Mouse (Mus musculus) lung, postnatal 25 days (tissue): ENCODE measurements around the gene Gm21750.
"Not testable (repeated sequence)": the region's sequence is repeated elsewhere in the genome, so short reads cannot be mapped to it uniquely, and the experiment has no call there.

ENCODE experiments used
- DNase-seq: peaks from one replicate; pipeline ENCODE4 v3.0.0; 2022; ENCODE audit warnings: low spot score

Gene Gm21750

DNA sequence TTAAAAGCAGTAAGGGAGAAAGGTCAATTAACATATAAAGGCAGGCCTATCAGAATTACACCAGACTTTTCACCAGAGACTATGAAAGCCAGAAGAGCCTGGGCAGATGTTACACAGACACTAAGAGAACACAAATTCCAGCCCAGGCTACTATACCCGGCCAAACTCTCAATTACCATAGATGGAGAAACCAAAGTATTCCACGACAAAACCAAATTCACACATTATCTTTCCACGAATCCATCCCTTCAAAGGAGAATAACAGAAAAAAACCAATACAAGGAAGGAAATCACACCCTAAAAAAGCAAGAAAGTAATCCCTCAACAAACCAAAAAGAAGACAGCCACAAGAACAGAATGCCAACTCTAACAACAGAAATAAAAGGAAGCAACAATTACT lies at the start of gene Gm21750:
Gene Gm21750 (plus strand): TSS at position 301 of the 400 bp plus-strand sequence.
- DNase-seq: not testable (repeated sequence)

DNA sequence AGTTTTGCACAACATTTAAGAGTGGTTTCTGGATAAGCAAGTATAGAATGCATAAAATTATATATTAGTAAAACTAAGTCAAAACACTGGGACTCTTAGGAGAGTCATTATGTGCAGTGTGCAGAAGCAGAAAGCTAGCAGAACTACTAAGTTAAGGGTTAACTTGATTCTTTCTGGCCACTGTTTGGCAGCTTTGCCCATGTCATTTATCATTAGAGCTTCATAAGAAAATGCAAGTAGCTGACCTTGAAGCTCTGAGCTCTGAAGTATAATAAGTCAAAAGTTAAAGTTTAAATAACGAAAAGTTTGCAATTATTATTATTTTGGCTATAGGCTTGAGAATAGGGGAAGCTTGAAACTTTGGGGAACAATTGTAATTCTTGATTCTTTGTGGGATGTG lies 46.1 kb upstream of the Gm21750 start:
- DNase-seq: not testable (repeated sequence)

DNA sequence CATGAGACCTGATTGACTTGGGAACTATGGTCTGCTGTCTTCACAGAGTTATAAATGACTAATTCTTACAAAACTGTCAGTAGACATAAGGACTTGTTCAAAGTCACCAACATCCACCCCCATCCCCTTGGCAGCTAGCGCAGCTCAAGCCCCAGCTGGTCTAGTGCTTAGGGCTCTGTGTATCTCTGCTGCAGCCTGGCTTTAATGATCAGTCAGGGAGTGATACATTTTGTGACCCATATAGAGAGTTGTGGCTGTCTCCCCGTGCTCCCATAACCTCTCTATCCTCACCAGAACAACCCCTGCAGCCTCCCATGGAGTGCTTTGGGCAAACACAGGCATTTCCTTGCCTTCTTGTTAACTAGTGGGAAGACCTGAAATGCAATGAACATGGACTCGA lies 40.1 kb upstream of the Gm21750 start:
- no peak for DNase-seq

DNA sequence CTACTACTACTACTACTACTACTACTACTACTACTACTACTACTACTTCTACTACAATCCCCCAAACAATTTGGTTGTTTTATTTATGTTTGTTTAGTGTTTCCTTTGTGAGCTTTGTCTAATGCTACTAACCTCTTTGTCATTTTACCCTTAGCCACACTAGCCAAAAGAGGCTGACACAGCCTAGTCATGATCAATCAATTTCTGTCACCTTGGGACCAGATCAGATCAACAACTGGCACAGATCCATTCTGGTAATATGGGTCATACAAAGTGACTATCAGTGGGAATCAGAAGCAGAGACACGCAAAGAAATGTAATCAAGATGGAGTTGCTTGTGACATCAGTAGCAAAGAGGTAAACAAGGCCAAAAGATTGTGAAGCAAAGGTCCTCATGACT lies 38.0 kb upstream of the Gm21750 start:
- DNase-seq: no peak

DNA sequence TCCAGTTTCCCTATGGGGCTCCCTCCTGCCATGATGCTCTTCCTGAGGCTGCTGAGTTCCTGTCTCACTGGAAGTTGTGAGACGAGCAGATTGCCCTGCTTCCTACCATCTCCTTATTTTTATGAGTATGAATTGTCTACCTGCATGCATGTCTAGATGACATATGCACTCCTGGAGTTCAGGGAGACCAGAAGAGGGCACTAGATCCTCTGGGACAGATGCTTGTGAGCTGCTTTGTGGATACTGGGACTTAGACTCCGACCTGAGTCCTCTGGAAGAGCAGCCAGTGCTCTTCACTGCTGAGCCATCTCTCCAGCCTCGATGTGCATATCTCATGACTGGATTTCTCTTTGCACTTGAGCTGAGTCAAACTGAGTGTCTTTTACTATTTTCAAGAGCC lies 35.6 kb upstream of the Gm21750 start:
- DNase-seq: no peak

DNA sequence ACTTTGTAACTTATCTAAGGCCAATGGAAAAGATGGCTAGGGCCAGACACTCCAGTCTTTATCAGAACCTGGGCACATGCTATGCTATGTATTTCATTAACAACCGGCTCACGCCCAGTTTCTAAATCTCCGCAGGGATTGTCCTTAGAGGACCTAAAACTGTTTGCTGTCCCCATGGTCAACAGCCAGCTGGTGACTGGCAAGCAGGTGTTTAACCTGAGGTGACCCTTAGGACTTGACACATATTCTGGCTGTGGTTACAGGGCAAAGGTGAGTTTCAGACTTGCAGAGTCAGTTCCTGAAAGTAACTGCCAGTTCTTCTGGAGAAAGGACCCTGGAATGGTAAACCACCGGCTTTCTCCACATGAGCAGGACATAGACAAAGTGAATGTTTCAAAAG lies 29.5 kb upstream of the Gm21750 start:
- no peak for DNase-seq

DNA sequence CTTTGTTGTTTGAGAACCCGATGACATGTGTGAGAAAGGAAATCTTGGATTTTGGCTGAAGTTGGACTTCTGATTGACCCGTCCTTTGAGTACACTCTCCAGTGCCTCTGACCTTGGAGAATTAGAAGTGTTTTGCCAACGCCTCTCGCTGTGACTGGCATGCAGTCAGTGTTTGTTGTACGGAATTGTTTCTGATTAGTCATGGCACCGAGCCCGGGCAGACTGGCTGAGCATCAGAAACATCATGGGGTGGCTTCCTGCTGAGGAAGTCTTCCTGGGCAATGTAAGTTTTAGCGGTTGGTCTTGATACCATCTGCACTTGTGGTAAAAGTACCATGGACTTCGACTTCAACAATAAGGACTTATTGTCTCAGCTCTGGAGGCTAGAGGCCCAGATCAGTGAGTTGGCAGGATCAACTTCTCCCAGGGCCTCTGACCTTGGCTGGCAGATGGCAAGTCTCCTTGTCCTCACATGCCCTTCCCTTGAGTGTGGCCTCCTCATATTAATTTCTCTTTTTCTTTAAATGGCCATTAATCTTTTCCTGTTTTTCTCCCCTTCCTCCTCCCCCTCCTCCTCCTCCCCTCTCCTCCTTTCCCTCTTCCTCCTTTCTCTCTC lies 28.3 kb upstream of the Gm21750 start:
- DNase-seq: peak; percentile 15

DNA sequence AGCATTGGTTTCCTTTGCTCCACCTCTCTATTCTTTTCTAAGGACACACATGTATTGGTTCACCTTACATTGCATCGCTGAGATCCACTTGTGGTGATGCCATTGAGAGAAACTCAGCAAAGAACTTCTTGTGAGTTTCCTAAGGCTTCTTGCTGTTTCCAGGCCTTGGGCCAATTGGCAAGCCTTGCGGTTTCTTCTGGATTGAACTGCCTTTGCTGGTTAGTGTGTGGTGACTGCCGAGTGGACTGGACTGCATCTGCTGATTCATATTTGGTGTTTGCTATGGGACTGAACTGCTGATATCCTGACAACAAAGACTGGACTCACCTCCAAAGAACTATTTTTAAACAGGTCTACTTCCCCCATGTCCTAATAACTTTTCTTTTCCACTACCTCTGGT lies 26.7 kb upstream of the Gm21750 start:
- no peak for DNase-seq

DNA sequence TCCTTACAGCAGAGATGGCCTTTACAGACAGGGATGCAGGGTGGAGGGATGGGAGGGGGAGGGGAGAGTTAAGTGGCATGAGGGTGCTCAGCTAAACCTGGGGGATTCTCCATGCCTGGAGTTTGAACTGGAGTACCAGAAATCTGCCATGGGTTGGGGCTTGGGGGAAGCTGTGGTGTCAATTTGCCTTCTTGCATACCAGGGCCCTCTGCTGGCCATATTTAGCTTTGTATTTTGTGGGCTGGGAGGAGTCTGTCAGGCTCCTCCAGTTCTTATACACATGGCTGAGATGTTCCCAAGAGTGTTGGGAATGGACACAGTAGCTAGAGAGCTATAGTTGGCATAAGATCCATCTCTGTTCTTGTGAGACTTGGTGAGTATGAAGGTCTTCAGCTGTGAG lies 23.6 kb upstream of the Gm21750 start:
- no peak for DNase-seq

DNA sequence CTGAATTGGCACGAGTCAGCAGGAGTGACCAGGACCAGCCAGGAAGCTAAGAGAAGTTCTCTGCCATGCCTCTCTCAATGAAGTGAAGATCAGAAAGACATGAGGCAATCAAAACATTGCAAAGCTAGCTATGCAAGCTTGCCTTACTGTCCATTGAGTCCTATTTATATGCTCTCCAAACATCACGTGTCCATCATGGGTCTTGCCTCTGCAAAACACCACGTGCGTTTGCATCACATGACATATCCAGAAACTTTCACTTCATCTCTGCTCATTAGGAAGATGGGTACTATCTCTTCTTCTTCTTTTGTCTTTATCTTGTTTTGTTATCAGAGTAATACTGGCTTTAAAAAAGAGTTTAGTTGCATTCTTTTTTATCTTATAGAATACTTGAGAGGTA lies 10.8 kb upstream of the Gm21750 start:
- no peak for DNase-seq

DNA sequence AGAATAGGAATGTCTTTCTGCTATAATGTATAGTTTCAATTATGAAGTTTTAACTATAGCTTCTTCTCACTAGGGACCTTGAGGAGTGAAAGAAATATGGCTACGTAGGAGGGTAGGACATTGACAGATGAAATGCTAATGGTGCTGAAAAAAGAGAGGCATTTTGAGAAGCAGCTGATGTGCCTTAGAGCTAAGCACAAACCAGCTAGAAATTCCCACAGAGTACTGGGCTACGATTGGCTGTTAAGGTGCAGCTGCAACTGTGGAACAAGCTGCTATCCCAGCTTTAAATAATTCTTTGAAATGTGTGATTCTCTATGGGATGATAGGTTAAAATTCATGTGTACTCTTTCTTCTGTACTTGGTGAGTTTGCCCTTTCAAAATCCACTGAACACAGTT lies 9.1 kb downstream of the Gm21750 start:
- no peak for DNase-seq

DNA sequence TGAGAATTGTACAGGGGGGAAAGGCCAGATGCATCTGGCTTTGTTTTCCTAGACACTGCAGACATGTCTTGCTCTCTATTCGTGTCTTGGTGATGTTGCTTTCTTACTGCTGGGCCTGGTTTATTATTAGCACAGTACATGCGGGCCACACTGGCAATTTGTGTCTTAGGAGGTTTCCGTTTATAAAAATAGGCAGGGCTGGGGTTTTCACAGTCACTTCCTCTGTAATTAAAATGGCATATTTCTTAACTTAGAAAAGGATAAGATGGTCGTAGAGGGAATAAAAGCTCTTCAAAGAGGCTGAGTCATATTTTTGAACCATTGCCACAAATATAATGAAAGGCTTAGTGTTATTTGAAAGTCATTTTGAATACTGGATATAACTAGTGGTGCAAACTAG lies 26.7 kb downstream of the Gm21750 start:
- DNase-seq: no peak

DNA sequence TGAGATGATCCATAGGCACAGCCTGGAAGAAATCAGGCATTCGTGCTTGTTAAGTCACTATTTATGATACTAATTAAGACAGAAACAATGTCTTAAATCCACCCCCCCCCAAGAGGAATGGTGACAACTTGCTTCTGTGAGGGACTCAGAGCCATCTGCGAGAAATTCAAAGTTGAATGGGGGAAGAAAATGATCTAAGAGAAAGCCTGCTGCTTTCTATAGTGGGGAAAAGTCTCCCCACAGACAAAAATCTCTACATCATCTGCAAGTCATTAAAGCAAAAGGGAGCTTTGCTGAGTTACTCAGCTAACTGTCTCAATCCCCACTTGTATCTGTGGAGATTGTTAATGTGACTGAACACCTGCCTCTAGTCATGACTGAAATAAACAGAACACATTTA lies 27.4 kb downstream of the Gm21750 start:
- no peak for DNase-seq

DNA sequence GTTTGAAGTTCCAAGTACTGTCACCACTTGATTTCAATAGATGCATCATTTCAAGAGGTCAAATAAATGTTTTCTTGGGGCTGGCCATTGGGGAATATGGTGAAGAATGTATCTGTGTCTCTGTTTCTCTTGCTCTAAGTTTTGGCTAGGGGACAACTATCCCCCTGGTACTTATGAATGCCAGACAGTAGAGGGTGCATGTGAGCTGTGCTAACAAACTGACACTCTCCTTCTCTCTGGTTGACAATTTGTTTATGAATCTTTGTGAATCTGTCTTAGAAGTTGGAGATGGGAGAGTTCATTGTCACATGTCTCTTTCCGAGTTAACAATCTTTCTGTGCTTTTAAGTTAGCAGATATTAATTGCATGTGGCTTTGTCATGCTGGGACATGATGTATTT lies 39.2 kb downstream of the Gm21750 start:
- DNase-seq: no peak

DNA sequence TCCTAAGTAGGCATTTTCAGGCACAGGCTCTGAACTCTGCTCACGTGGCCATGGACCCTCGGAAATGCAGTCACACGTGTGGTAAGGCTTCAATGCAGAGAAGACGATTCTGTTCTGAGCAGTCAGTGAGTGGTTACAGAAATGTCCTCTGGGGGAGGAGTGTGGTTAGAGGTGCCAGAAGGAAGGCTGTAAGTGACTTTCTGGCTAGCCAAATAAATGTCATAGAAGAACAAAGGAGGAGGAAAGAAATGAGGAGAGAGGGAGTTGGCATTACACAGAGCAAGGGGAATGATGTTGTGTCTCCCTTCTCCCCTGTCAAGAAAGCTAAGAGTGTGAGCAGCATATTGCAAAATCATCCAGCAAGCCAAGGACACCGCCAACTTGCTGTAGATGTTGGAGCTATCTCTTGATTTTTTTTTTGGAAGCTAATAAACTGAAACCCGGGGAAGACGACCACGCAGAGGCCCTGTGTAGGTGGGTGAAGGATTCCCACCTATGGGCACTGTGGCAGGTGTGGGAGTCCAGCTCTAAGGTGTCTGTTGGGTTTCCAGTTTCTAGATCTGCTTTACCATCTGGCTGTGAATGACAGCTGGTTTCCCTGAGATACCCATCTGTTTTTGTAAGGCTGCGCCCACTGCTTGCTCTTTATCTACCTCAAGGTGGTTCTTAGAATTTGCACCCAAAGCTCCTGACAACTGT lies 48.5 kb downstream of the Gm21750 start:
- DNase-seq: peak; percentile 0
